Mouse (Mus musculus): Measurements from ENCODE around the gene Pmel. TPM values are rescaled to one million over a fixed set of nuclear protein-coding genes. Genes with fewer than 3 reads are reported as not detected.

The Pmel gene
- total RNA-seq (2017) = not detected in 2 replicates

- no peak for ATAC-seq (ENCODE audit: extremely low read depth, insufficient number of reproducible peaks, low FRiP score, poor library complexity, severe bottlenecking)
Observed at GRCm38 (mm10) chr10:128703895-128704294, at the start of gene Pmel. TSS of gene Pmel (plus strand) at chr10:128704195.

GRCm38 (mm10) chr10:128655254-128655653 is 48.7 kb upstream of the Pmel start:
- no peak for ATAC-seq (ENCODE audit: extremely low read depth, insufficient number of reproducible peaks, low FRiP score, poor library complexity, severe bottlenecking)

GRCm38 (mm10) chr10:128656731-128657130 is 47.3 kb upstream of the Pmel start:
- ATAC-seq (ENCODE audit: extremely low read depth, insufficient number of reproducible peaks, low FRiP score, poor library complexity, severe bottlenecking) = no peak

GRCm38 (mm10) chr10:128657844-128658243 is 46.2 kb upstream of the Pmel start:
- no peak for ATAC-seq (ENCODE audit: extremely low read depth, insufficient number of reproducible peaks, low FRiP score, poor library complexity, severe bottlenecking)

- no peak for ATAC-seq (ENCODE audit: extremely low read depth, insufficient number of reproducible peaks, low FRiP score, poor library complexity, severe bottlenecking)
Observed at GRCm38 (mm10) chr10:128659490-128659889, 44.5 kb upstream of the Pmel start.

GRCm38 (mm10) chr10:128662465-128662864 is 41.5 kb upstream of the Pmel start:
- no peak for ATAC-seq (ENCODE audit: extremely low read depth, insufficient number of reproducible peaks, low FRiP score, poor library complexity, severe bottlenecking)

GRCm38 (mm10) chr10:128663441-128664220 is 40.4 kb upstream of the Pmel start:
- ATAC-seq (ENCODE audit: extremely low read depth, insufficient number of reproducible peaks, low FRiP score, poor library complexity, severe bottlenecking) = no peak

GRCm38 (mm10) chr10:128664808-128665207 is 39.2 kb upstream of the Pmel start:
- ATAC-seq (ENCODE audit: extremely low read depth, insufficient number of reproducible peaks, low FRiP score, poor library complexity, severe bottlenecking) = no peak

GRCm38 (mm10) chr10:128665307-128665706 is 38.7 kb upstream of the Pmel start:
- no peak for ATAC-seq (ENCODE audit: extremely low read depth, insufficient number of reproducible peaks, low FRiP score, poor library complexity, severe bottlenecking)

GRCm38 (mm10) chr10:128665806-128666205 is 38.2 kb upstream of the Pmel start:
- no peak for ATAC-seq (ENCODE audit: extremely low read depth, insufficient number of reproducible peaks, low FRiP score, poor library complexity, severe bottlenecking)

- ATAC-seq (ENCODE audit: extremely low read depth, insufficient number of reproducible peaks, low FRiP score, poor library complexity, severe bottlenecking) = no peak
Observed at GRCm38 (mm10) chr10:128668790-128669672, 35.0 kb upstream of the Pmel start.

- ATAC-seq (ENCODE audit: extremely low read depth, insufficient number of reproducible peaks, low FRiP score, poor library complexity, severe bottlenecking) = no peak
Observed at GRCm38 (mm10) chr10:128671148-128671547, 32.8 kb upstream of the Pmel start.

- peak; percentile 73 for ATAC-seq (ENCODE audit: extremely low read depth, insufficient number of reproducible peaks, low FRiP score, poor library complexity, severe bottlenecking)
Observed at GRCm38 (mm10) chr10:128673763-128674468, 30.1 kb upstream of the Pmel start, which contains the start of gene Suox. TSS of gene Suox (minus strand) at chr10:128674073.

- peak; percentile 42; the same call in 1 of the 2 replicates for ATAC-seq (ENCODE audit: extremely low read depth, insufficient number of reproducible peaks, low FRiP score, poor library complexity, severe bottlenecking)
Observed at GRCm38 (mm10) chr10:128674469-128675008, 29.5 kb upstream of the Pmel start.

- peak; percentile 10; the same call in 1 of the 2 replicates for ATAC-seq (ENCODE audit: extremely low read depth, insufficient number of reproducible peaks, low FRiP score, poor library complexity, severe bottlenecking)
Observed at GRCm38 (mm10) chr10:128695411-128695991, 8.5 kb upstream of the Pmel start.

GRCm38 (mm10) chr10:128695992-128696807 is 7.8 kb upstream of the Pmel start, which contains the start of gene Rab5b:
TSS of gene Rab5b (minus strand) at chr10:128696264.
- peak; percentile 96 for ATAC-seq (ENCODE audit: extremely low read depth, insufficient number of reproducible peaks, low FRiP score, poor library complexity, severe bottlenecking)

- ATAC-seq (ENCODE audit: extremely low read depth, insufficient number of reproducible peaks, low FRiP score, poor library complexity, severe bottlenecking) = no peak
Observed at GRCm38 (mm10) chr10:128697072-128697725, 6.8 kb upstream of the Pmel start.
